Mouse (Mus musculus) midbrain, postnatal 0 days (tissue): ENCODE measurements around the gene Actl6b. TPM values are rescaled to one million over a fixed set of nuclear protein-coding genes. Genes with fewer than 3 reads are reported as not detected.

ENCODE experiments used
- ATAC-seq: fragments of 200-750 bp; cut with Nextera tagmentation; 2 replicates; pipeline ENCODE4 v1.8.0; 2017; ENCODE audit warnings: moderate number of reproducible peaks, mild to moderate bottlenecking, moderate TSS enrichment, moderate library complexity; ENCODE audit not compliant: low FRiP score
- DNase-seq: peaks from one replicate; pipeline ENCODE4 v3.0.0-alpha.2; 2015; ENCODE audit warnings: low spot score
- H3K27ac ChIP-seq: fragments of 300-500 bp; sonication (generic); 2 replicates; pipeline ENCODE4 v1.5.1; 2014; ENCODE audit warnings: low read depth, mild to moderate bottlenecking, low read length, mixed read lengths
- H3K27me3 ChIP-seq: fragments of 300-500 bp; sonication (generic); 2 replicates; pipeline ENCODE4 v1.6.1; 2014; ENCODE audit warnings: low read length, control low read depth, mixed read lengths; ENCODE audit not compliant: insufficient read depth
- H3K36me3 ChIP-seq: fragments of 300-500 bp; sonication (generic); 2 replicates; pipeline ENCODE4 v1.6.1; 2014; ENCODE audit warnings: low read length, control low read depth, mixed read lengths; ENCODE audit not compliant: insufficient read depth
- H3K4me1 ChIP-seq: fragments of 300-500 bp; sonication (generic); 2 replicates; pipeline ENCODE4 v1.6.1; 2014; ENCODE audit warnings: mild to moderate bottlenecking, control low read depth, antibody characterized with exemption, low read length, mixed read lengths; ENCODE audit not compliant: insufficient read depth
- H3K4me2 ChIP-seq: fragments of 300-500 bp; sonication (generic); 2 replicates; pipeline ENCODE4 v1.6.1; 2014; ENCODE audit warnings: low read depth, mild to moderate bottlenecking, low read length, mixed read lengths; ENCODE audit not compliant: poor library complexity, severe bottlenecking
- H3K4me3 ChIP-seq: fragments of 300-500 bp; sonication (generic); 2 replicates; pipeline ENCODE4 v1.5.1; 2014; ENCODE audit warnings: low read depth, mild to moderate bottlenecking, low read length, moderate library complexity
- H3K9ac ChIP-seq: fragments of 300-500 bp; sonication (generic); replicated peaks from 2 replicates; pipeline ENCODE4 v1.6.1; 2014; ENCODE audit warnings: mild to moderate bottlenecking, low read length, moderate library complexity, mixed read lengths; ENCODE audit not compliant: poor library complexity, severe bottlenecking
- H3K9me3 ChIP-seq: fragments of 300-500 bp; sonication (generic); 2 replicates; pipeline ENCODE4 v1.6.1; 2016; ENCODE audit warnings: low read length, control low read depth
- CTCF ChIP-seq: IDR thresholded peaks from 2 replicates; pipeline ENCODE4 v1.5.1; 2016; ENCODE audit warnings: antibody characterized with exemption, mild to moderate bottlenecking
- WGBS: fragments of 180-500 bp; shearing (Covaris S2); extraction: QIAGEN DNeasy Blood & Tissue Kit; methylation state at CpG from one replicate; pipeline ENCODE4 v1.1.7; 2014; 5-methylcytosine and 5-hydroxymethylcytosine counted together
- polyA plus RNA-seq: library from polyadenylated mRNA; unstranded; fragments of >200 nt; fragmentation: Nextera tagmentation; extraction: Ambion mirVana; gene quantifications from 2 replicates; pipeline ENCODE4 v1.2.1, GENCODE M21; 2015
- total RNA-seq: library from RNA; depleted of rRNA; stranded (reverse); fragments of >200 nt; gene quantifications from 2 replicates; pipeline ENCODE4 v1.2.3, GENCODE M21; 2014

Actl6b gene
- total and polyA plus RNA-seq, 2 experiments from 2014 or later: 248 to 264 TPM

GRCm38 (mm10) chr5:137607860-137608653, 54.7 kb downstream of the Actl6b start:
- Histone ChIP-seq H3K9me3 (no peaks in the 10 kb centered on the region), H3K27ac (no peak overlapping the region), H3K4me3 (peak overlapping the region; percentile 15; the same call in 1 of the 2 replicates), H3K9ac (0 out of 2 replicates have a peak overlapping the region, but pooled peaks have one; percentile 29), H3K4me1 (no peaks in the 10 kb centered on the region; the same call in 1 of the 2 replicates), H3K36me3 (no peaks in the 10 kb centered on the region), H3K27me3 (peaks cover 8% of the 10 kb centered on the region), H3K4me2 (peak overlapping the region; percentile 30)
- no peak for ATAC-seq
- DNase-seq: no peak
- no peak for TF ChIP-seq CTCF
- 18% methylated on average over 26 of the region's 26 CpGs for WGBS

GRCm38 (mm10) chr5:137608654-137609190, 55.4 kb downstream of the Actl6b start:
- Histone ChIP-seq H3K4me2 (peak overlapping the region; percentile 30), H3K36me3 (no peaks in the 10 kb centered on the region), H3K4me1 (no peaks in the 10 kb centered on the region; the same call in 1 of the 2 replicates), H3K4me3 (peak overlapping the region; percentile 15; the same call in 1 of the 2 replicates), H3K27ac (no peak overlapping the region), H3K9ac (0 out of 2 replicates have a peak overlapping the region, but pooled peaks have one; percentile 29), H3K9me3 (no peaks in the 10 kb centered on the region), H3K27me3 (peaks cover 8% of the 10 kb centered on the region)
- ATAC-seq: no peak
- no peak for DNase-seq
- TF ChIP-seq CTCF: no peak
- 24% methylated on average over 21 of the region's 23 CpGs for WGBS

GRCm38 (mm10) chr5:137609292-137609691, 56.0 kb downstream of the Actl6b start:
- Histone ChIP-seq H3K4me2 (no peak overlapping the region), H3K4me1 (no peaks in the 10 kb centered on the region; the same call in 1 of the 2 replicates)
- 73% methylated on average over 3 of the region's 3 CpGs for WGBS

GRCm38 (mm10) chr5:137610056-137610455, 56.7 kb downstream of the Actl6b start:
- no peak for TF ChIP-seq CTCF
- H3K36me3 ChIP-seq: no peaks in the 10 kb centered on the region

More at GRCm38 (mm10) chr5:137609292-137609691, 56.0 kb downstream of the Actl6b start:
- Histone ChIP-seq H3K4me3 (no peak overlapping the region), H3K27me3 (peaks cover 8% of the 10 kb centered on the region), H3K9me3 (no peaks in the 10 kb centered on the region), H3K9ac (no peak overlapping the region), H3K36me3 (no peaks in the 10 kb centered on the region), H3K27ac (no peak overlapping the region)
- no peak for ATAC-seq
- DNase-seq: no peak
- no peak for TF ChIP-seq CTCF

GRCm38 (mm10) chr5:137610548-137611244, 57.4 kb downstream of the Actl6b start:
- Histone ChIP-seq H3K9me3 (no peaks in the 10 kb centered on the region), H3K36me3 (no peaks in the 10 kb centered on the region), H3K27ac (0 out of 2 replicates have a peak overlapping the region, but pooled peaks have one; percentile 19), H3K27me3 (peaks cover 8% of the 10 kb centered on the region), H3K4me3 (no peak overlapping the region), H3K4me1 (no peaks in the 10 kb centered on the region; the same call in 1 of the 2 replicates), H3K9ac (no peak overlapping the region), H3K4me2 (no peak overlapping the region)
- ATAC-seq (no peak), DNase-seq (no peak)
- 21% methylated on average over 12 of the region's 12 CpGs for WGBS
- no peak for TF ChIP-seq CTCF

More at GRCm38 (mm10) chr5:137610056-137610455, 56.7 kb downstream of the Actl6b start:
- no peak for ATAC-seq
- no peak overlapping the region for H3K4me3 ChIP-seq
- H3K27me3 ChIP-seq: peaks cover 8% of the 10 kb centered on the region
- H3K4me2 ChIP-seq: no peak overlapping the region
- no peaks in the 10 kb centered on the region for H3K9me3 ChIP-seq
- no peak overlapping the region for H3K27ac ChIP-seq
- H3K4me1 ChIP-seq: no peaks in the 10 kb centered on the region; the same call in 1 of the 2 replicates
- WGBS: 82% methylated on average over 4 of the region's 4 CpGs
- H3K9ac ChIP-seq: no peak overlapping the region
- no peak for DNase-seq
